Mouse (Mus musculus) liver, embryonic 11.5 days (tissue): ENCODE data around the gene Gm45799. TPM values are rescaled to one million over a fixed set of nuclear protein-coding genes. Genes with fewer than 3 reads are reported as not detected.
A peak's percentile ranks its signal among the peaks of the same experiment; 100 is the strongest.

Source experiments
- ATAC-seq: fragments of 200-750 bp; cut with Nextera tagmentation; replicated peaks from 2 replicates; pipeline ENCODE4 v1.8.0; 2017; ENCODE audit warnings: moderate number of reproducible peaks, mild to moderate bottlenecking, moderate TSS enrichment, moderate library complexity; ENCODE audit not compliant: low FRiP score
- DNase-seq: peaks from one replicate; pipeline ENCODE4 v3.0.0-alpha.2; 2017; ENCODE audit warnings: low spot score
- H3K27ac ChIP-seq: fragments of 300-500 bp; sonication (generic); 2 replicates; pipeline ENCODE4 v1.5.1; 2014; ENCODE audit warnings: mild to moderate bottlenecking, low read depth, low read length, control low read depth
- H3K27me3 ChIP-seq: fragments of 300-500 bp; sonication (generic); replicated peaks from 2 replicates; pipeline ENCODE4 v1.6.1; 2014; ENCODE audit warnings: low read length, mixed read lengths; ENCODE audit not compliant: control insufficient read depth, insufficient read depth
- H3K36me3 ChIP-seq: fragments of 300-500 bp; sonication (generic); 2 replicates; pipeline ENCODE4 v1.6.1; 2014; ENCODE audit warnings: mild to moderate bottlenecking, low read length, moderate library complexity, mixed read lengths; ENCODE audit not compliant: control insufficient read depth, insufficient read depth
- H3K4me1 ChIP-seq: fragments of 300-500 bp; sonication (generic); replicated peaks from 2 replicates; pipeline ENCODE4 v1.6.1; 2014; ENCODE audit warnings: low read length, mixed read lengths; ENCODE audit not compliant: control insufficient read depth, insufficient read depth
- H3K4me2 ChIP-seq: fragments of 300-500 bp; sonication (generic); 2 replicates; pipeline ENCODE4 v1.6.1; 2014; ENCODE audit warnings: mild to moderate bottlenecking, control low read depth, moderate library complexity
- H3K4me3 ChIP-seq: fragments of 300-500 bp; sonication (generic); 2 replicates; pipeline ENCODE4 v1.5.1; 2014; ENCODE audit warnings: low read depth, low read length, control low read depth
- H3K9ac ChIP-seq: fragments of 300-500 bp; sonication (generic); 2 replicates; pipeline ENCODE4 v1.6.1; 2014; ENCODE audit warnings: low read depth, low read length, control low read depth
- H3K9me3 ChIP-seq: fragments of 300-500 bp; sonication (generic); 2 replicates; pipeline ENCODE4 v1.6.1; 2016; ENCODE audit warnings: low read length, inconsistent platforms, mixed read lengths; ENCODE audit not compliant: control insufficient read depth
- WGBS: fragments of 180-500 bp; shearing (Covaris S2); extraction: QIAGEN DNeasy Blood & Tissue Kit; methylation state at CpG from one replicate; pipeline ENCODE4 v1.1.7; 2014; 5-methylcytosine and 5-hydroxymethylcytosine counted together
- polyA plus RNA-seq: library from polyadenylated mRNA; unstranded; fragments of >200 nt; fragmentation: Nextera tagmentation; extraction: Ambion mirVana; gene quantifications from 2 replicates; pipeline ENCODE4 v1.2.1, GENCODE M21; 2014

The Gm45799 gene
- polyA plus RNA-seq, 1 experiment from 2014 or later: 15.8 TPM

DNA sequence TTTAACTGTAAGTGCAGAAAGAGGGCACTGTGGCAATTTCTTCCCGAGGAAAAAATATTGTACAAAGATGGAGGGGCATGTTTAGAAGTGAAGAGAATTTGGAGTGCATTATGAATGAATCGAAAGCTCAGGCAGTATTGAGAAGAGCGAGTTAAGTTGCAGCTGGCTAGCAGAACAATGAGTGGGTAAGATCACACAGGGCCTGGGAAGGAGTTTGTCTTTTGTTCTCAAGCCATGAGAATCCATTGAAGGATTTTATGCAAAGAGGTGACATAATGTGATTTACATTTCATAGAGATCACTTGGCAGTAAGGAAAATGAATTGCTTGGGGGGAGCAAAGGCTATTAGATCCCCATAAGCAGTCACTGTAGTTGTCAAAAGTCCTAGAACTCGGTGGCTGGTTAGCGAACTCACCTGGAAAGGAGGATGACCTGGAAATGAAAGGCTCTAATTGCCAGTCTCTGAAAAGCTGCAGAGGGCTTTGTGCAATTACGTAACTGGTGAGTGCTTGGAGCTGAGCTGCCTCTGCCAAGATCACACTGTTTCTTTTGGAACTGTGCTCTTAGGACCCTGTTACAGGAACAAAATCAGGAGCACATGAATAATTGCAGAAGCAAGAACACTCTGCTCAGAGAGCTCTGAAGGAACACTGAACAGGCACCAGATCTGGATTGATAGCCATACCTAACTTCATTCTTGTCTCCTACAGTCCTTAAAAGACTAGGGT, 88.5 kb downstream of the Gm45799 start:
- Histone ChIP-seq H3K36me3 (peaks cover 24% of the 10 kb centered on the region), H3K4me1 (no peaks in the 10 kb centered on the region), H3K27ac (no peak overlapping the region), H3K9ac (no peak overlapping the region), H3K4me3 (no peak overlapping the region), H3K4me2 (no peak overlapping the region), H3K9me3 (no peaks in the 10 kb centered on the region), H3K27me3 (no peaks in the 10 kb centered on the region)
- DNase-seq (no peak), ATAC-seq (no peak)
- 84% methylated on average over 6 of the region's 6 CpGs for WGBS

DNA sequence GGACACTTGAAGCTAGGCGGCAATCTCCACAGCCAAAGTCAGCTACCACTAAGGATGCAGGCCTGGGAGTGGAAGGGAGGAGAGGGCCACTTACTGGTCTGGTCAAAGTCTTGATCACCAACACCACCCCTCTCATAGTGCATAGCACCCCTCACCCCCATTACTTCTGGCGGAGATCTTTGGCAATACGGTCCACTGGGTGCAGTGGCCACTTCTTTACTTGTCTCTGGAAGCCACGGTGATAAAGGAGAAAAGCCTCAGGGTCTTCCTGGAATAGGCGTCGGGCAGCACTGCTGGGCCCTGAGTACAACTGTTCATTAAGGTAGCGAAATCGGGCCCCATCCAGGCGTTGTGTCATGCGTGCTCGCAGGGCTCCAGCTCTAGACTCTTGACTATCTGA, 93.5 kb downstream of the Gm45799 start:
- H3K27ac ChIP-seq: no peak overlapping the region
- H3K9ac ChIP-seq: no peak overlapping the region
- DNase-seq (peak; percentile 26), ATAC-seq (no peak)
- no peaks in the 10 kb centered on the region for H3K27me3 ChIP-seq
- no peak overlapping the region for H3K4me2 ChIP-seq
- 92% methylated on average over 11 of the region's 11 CpGs for WGBS
- peaks cover 14% of the 10 kb centered on the region for H3K4me1 ChIP-seq
- no peak overlapping the region for H3K4me3 ChIP-seq
- H3K9me3 ChIP-seq: no peaks in the 10 kb centered on the region
- H3K36me3 ChIP-seq: peaks cover 29% of the 10 kb centered on the region

Other genes with a start within 250 kb of the Gm45799 start
- gene Fam160a2, start 240.5 kb upstream of the Gm45799 start, polyA plus RNA-seq: 28.7 and 31.0 TPM in 2 replicates
- not detected in 2 replicates for gene Cnga4, start 236.0 kb upstream of the Gm45799 start, polyA plus RNA-seq
- 0.05 TPM in 1 of 2 replicates, not detected in the other for gene Cckbr, start 214.8 kb upstream of the Gm45799 start, polyA plus RNA-seq
- gene Cavin3, start 158.3 kb upstream of the Gm45799 start, polyA plus RNA-seq: 16.8 and 17.8 TPM in 2 replicates
- gene Smpd1, start 86.2 kb upstream of the Gm45799 start, polyA plus RNA-seq: 33.6 and 40.8 TPM in 2 replicates
- gene Apbb1, start 58.9 kb upstream of the Gm45799 start, polyA plus RNA-seq: 17.1 and 18.7 TPM in 2 replicates
- gene Hpx, start 40.4 kb upstream of the Gm45799 start, polyA plus RNA-seq: 66.3 TPM in 2 replicates
- 13.7 and 15.4 TPM in 2 replicates for gene Trim3, start 7.0 kb upstream of the Gm45799 start, polyA plus RNA-seq
- 222 and 242 TPM in 2 replicates for gene Timm10b, start 496 bp upstream of the Gm45799 start, polyA plus RNA-seq
- gene Arfip2, start 136 bp upstream of the Gm45799 start, polyA plus RNA-seq: 42.7 and 50.1 TPM in 2 replicates
- gene Dnhd1, start 10.3 kb downstream of the Gm45799 start, polyA plus RNA-seq: 0.30 and 0.61 TPM in 2 replicates
- 221 and 231 TPM in 2 replicates for gene Ilk, start 96.0 kb downstream of the Gm45799 start, polyA plus RNA-seq
- 42.3 and 52.3 TPM in 2 replicates for gene Rrp8, start 96.8 kb downstream of the Gm45799 start, polyA plus RNA-seq
- gene Taf10, start 103.8 kb downstream of the Gm45799 start, polyA plus RNA-seq: 229 and 244 TPM in 2 replicates
- 77.3 and 80.0 TPM in 2 replicates for gene Tpp1, start 111.7 kb downstream of the Gm45799 start, polyA plus RNA-seq
- 5.0 and 5.8 TPM in 2 replicates for gene Dchs1, start 147.1 kb downstream of the Gm45799 start, polyA plus RNA-seq
- 432 and 453 TPM in 2 replicates for gene Mrpl17, start 170.5 kb downstream of the Gm45799 start, polyA plus RNA-seq